Mouse (Mus musculus): ENCODE measurements around the gene Slc5a2. TPM values are rescaled to one million over a fixed set of nuclear protein-coding genes. Genes with fewer than 3 reads are reported as not detected.

Gene Slc5a2
- polyA plus RNA-seq, 1 experiment: not detected

- H3K4me3 ChIP-seq (ENCODE audit: insufficient read depth, low read depth, low read length): no peak overlapping the region
- H3K4me1 ChIP-seq (ENCODE audit: control insufficient read depth, insufficient read depth, insufficient read length, low read length): no peaks in the 10 kb centered on the region
- no peak overlapping the region for H3K27ac ChIP-seq (replicated peaks; ENCODE audit: low read depth, low read length)
These were observed 39.5 kb downstream of the Slc5a2 start for GRCm38 (mm10) chr7:128304907-128305306.

GRCm38 (mm10) chr7:128307851-128308250 lies 42.4 kb downstream of the Slc5a2 start:
- Histone ChIP-seq H3K4me3 (ENCODE audit: insufficient read depth, low read depth, low read length) (no peak overlapping the region), H3K27ac (replicated peaks; ENCODE audit: low read depth, low read length) (no peak overlapping the region), H3K4me1 (ENCODE audit: control insufficient read depth, insufficient read depth, insufficient read length, low read length) (no peaks in the 10 kb centered on the region)

GRCm38 (mm10) chr7:128309216-128309615 lies 43.8 kb downstream of the Slc5a2 start:
- Histone ChIP-seq H3K4me1 (ENCODE audit: control insufficient read depth, insufficient read depth, insufficient read length, low read length) (no peaks in the 10 kb centered on the region), H3K4me3 (ENCODE audit: insufficient read depth, low read depth, low read length) (no peak overlapping the region), H3K27ac (replicated peaks; ENCODE audit: low read depth, low read length) (no peak overlapping the region)

- no peak overlapping the region for H3K27ac ChIP-seq (replicated peaks; ENCODE audit: low read depth, low read length)
- no peaks in the 10 kb centered on the region for H3K4me1 ChIP-seq (ENCODE audit: control insufficient read depth, insufficient read depth, insufficient read length, low read length)
- H3K4me3 ChIP-seq (ENCODE audit: insufficient read depth, low read depth, low read length): no peak overlapping the region
These were observed 44.3 kb downstream of the Slc5a2 start for GRCm38 (mm10) chr7:128309776-128310175.

- H3K4me1 ChIP-seq (ENCODE audit: control insufficient read depth, insufficient read depth, insufficient read length, low read length): no peaks in the 10 kb centered on the region
- H3K27ac ChIP-seq (replicated peaks; ENCODE audit: low read depth, low read length): no peak overlapping the region
- H3K4me3 ChIP-seq (ENCODE audit: insufficient read depth, low read depth, low read length): no peak overlapping the region
These were observed 44.8 kb downstream of the Slc5a2 start for GRCm38 (mm10) chr7:128310229-128310688.

GRCm38 (mm10) chr7:128311263-128311662 lies 45.8 kb downstream of the Slc5a2 start:
- no peak overlapping the region for H3K4me3 ChIP-seq (ENCODE audit: insufficient read depth, low read depth, low read length)

GRCm38 (mm10) chr7:128311811-128312210 lies 46.4 kb downstream of the Slc5a2 start:
- H3K4me3 ChIP-seq (ENCODE audit: insufficient read depth, low read depth, low read length): no peak overlapping the region
- H3K4me1 ChIP-seq (ENCODE audit: control insufficient read depth, insufficient read depth, insufficient read length, low read length): no peaks in the 10 kb centered on the region
- no peak overlapping the region for H3K27ac ChIP-seq (replicated peaks; ENCODE audit: low read depth, low read length)

More at GRCm38 (mm10) chr7:128311263-128311662, 45.8 kb downstream of the Slc5a2 start:
- Histone ChIP-seq H3K27ac (replicated peaks; ENCODE audit: low read depth, low read length) (no peak overlapping the region), H3K4me1 (ENCODE audit: control insufficient read depth, insufficient read depth, insufficient read length, low read length) (no peaks in the 10 kb centered on the region)

- Histone ChIP-seq H3K4me1 (ENCODE audit: control insufficient read depth, insufficient read depth, insufficient read length, low read length) (no peaks in the 10 kb centered on the region), H3K27ac (replicated peaks; ENCODE audit: low read depth, low read length) (no peak overlapping the region), H3K4me3 (ENCODE audit: insufficient read depth, low read depth, low read length) (no peak overlapping the region)
These were observed 47.1 kb downstream of the Slc5a2 start for GRCm38 (mm10) chr7:128312375-128313059.

- H3K4me3 ChIP-seq (ENCODE audit: insufficient read depth, low read depth, low read length): no peak overlapping the region
- no peak overlapping the region for H3K27ac ChIP-seq (replicated peaks; ENCODE audit: low read depth, low read length)
- no peaks in the 10 kb centered on the region for H3K4me1 ChIP-seq (ENCODE audit: control insufficient read depth, insufficient read depth, insufficient read length, low read length)
These were observed 48.1 kb downstream of the Slc5a2 start for GRCm38 (mm10) chr7:128313601-128314000.

- H3K4me1 ChIP-seq (ENCODE audit: control insufficient read depth, insufficient read depth, insufficient read length, low read length): no peaks in the 10 kb centered on the region
- no peak overlapping the region for H3K27ac ChIP-seq (replicated peaks; ENCODE audit: low read depth, low read length)
- no peak overlapping the region for H3K4me3 ChIP-seq (ENCODE audit: insufficient read depth, low read depth, low read length)
These were observed 49.0 kb downstream of the Slc5a2 start for GRCm38 (mm10) chr7:128314491-128314890.

GRCm38 (mm10) chr7:128317011-128317410 lies 51.6 kb downstream of the Slc5a2 start:
- Histone ChIP-seq H3K4me3 (ENCODE audit: insufficient read depth, low read depth, low read length) (no peak overlapping the region), H3K4me1 (ENCODE audit: control insufficient read depth, insufficient read depth, insufficient read length, low read length) (no peaks in the 10 kb centered on the region), H3K27ac (replicated peaks; ENCODE audit: low read depth, low read length) (no peak overlapping the region)

- H3K27ac ChIP-seq (replicated peaks; ENCODE audit: low read depth, low read length): no peak overlapping the region
- no peaks in the 10 kb centered on the region for H3K4me1 ChIP-seq (ENCODE audit: control insufficient read depth, insufficient read depth, insufficient read length, low read length)
- H3K4me3 ChIP-seq (ENCODE audit: insufficient read depth, low read depth, low read length): no peak overlapping the region
These were observed 53.7 kb downstream of the Slc5a2 start for GRCm38 (mm10) chr7:128319140-128319539.

- Histone ChIP-seq H3K27ac (replicated peaks; ENCODE audit: low read depth, low read length) (no peak overlapping the region), H3K4me3 (ENCODE audit: insufficient read depth, low read depth, low read length) (no peak overlapping the region), H3K4me1 (ENCODE audit: control insufficient read depth, insufficient read depth, insufficient read length, low read length) (no peaks in the 10 kb centered on the region)
These were observed 54.9 kb downstream of the Slc5a2 start for GRCm38 (mm10) chr7:128320219-128320816.

- no peak overlapping the region for H3K27ac ChIP-seq (replicated peaks; ENCODE audit: low read depth, low read length)
- H3K4me1 ChIP-seq (ENCODE audit: control insufficient read depth, insufficient read depth, insufficient read length, low read length): no peaks in the 10 kb centered on the region
- no peak overlapping the region for H3K4me3 ChIP-seq (ENCODE audit: insufficient read depth, low read depth, low read length)
These were observed 55.8 kb downstream of the Slc5a2 start for GRCm38 (mm10) chr7:128321260-128321659.
